Mouse (Mus musculus): ENCODE results near the gene Gm28557. TPM values are rescaled to one million over a fixed set of nuclear protein-coding genes. Genes with fewer than 3 reads are reported as not detected.
"Not testable (repeated sequence)": the region's sequence is repeated elsewhere in the genome, so short reads cannot be mapped to it uniquely, and the experiment has no call there.

Gene Gm28557
- polyA plus RNA-seq (2012; rRNA removed): 1.1 and 1.5 TPM in 2 replicates

GRCm38 (mm10) chr13:67108194-67108820 is at the start of gene Gm28557:
Gene Gm28557 (minus strand): TSS chr13:67108604.
- TF ChIP-seq CTCF (IDR thresholded peaks at IDR 0.05; ENCODE audit: extremely low read depth, insufficient read length, insufficient replicate concordance, low read depth, low read length): no peak
- peak; percentile 59; the same call in 1 of the 2 replicates for TF ChIP-seq POLR2A (IDR thresholded peaks at IDR 0.05; ENCODE audit: low read depth, low read length)
- Histone ChIP-seq H3K4me1 (ENCODE audit: control insufficient read depth, insufficient read depth, insufficient read length, low read length) (peaks cover 6% of the 10 kb centered on the region; the same call in 1 of the 2 replicates), H3K36me3 (ENCODE audit: control insufficient read depth, insufficient read depth, low read length) (no peaks in the 10 kb centered on the region), H3K27ac (ENCODE audit: insufficient read depth, low read depth, low read length) (peak within 1 kb of the TSS; percentile 67), H3K27me3 (ENCODE audit: control insufficient read depth, insufficient read depth, low read length) (no peaks in the 10 kb centered on the region), H3K4me3 (ENCODE audit: low read depth, low read length) (peak within 1 kb of the TSS; percentile 68)
- 1% methylated on average over 17 of the region's 17 CpGs for WGBS

GRCm38 (mm10) chr13:67128038-67128721 is 19.8 kb upstream of the Gm28557 start:
- Histone ChIP-seq H3K36me3 (ENCODE audit: control insufficient read depth, insufficient read depth, low read length) (no peaks in the 10 kb centered on the region), H3K27ac (ENCODE audit: insufficient read depth, low read depth, low read length) (no peak overlapping the region), H3K4me3 (ENCODE audit: low read depth, low read length) (peak overlapping the region; percentile 91), H3K27me3 (ENCODE audit: control insufficient read depth, insufficient read depth, low read length) (no peaks in the 10 kb centered on the region), H3K4me1 (ENCODE audit: control insufficient read depth, insufficient read depth, insufficient read length, low read length) (no peaks in the 10 kb centered on the region)
- TF ChIP-seq POLR2A (IDR thresholded peaks at IDR 0.05; ENCODE audit: low read depth, low read length): no peak
- no peak for TF ChIP-seq CTCF (IDR thresholded peaks at IDR 0.05; ENCODE audit: extremely low read depth, insufficient read length, insufficient replicate concordance, low read depth, low read length)
- WGBS: under 1% methylated on average over 18 of the region's 18 CpGs

- not testable (repeated sequence) for H3K4me3 ChIP-seq (ENCODE audit: low read depth, low read length); H3K4me1 ChIP-seq (ENCODE audit: control insufficient read depth, insufficient read depth, insufficient read length, low read length); H3K27me3 ChIP-seq (ENCODE audit: control insufficient read depth, insufficient read depth, low read length); H3K36me3 ChIP-seq (ENCODE audit: control insufficient read depth, insufficient read depth, low read length); H3K27ac ChIP-seq (ENCODE audit: insufficient read depth, low read depth, low read length)
- WGBS: 70% methylated on average over 10 of the region's 10 CpGs
Measured at GRCm38 (mm10) chr13:67127507-67127906, 19.1 kb upstream of the Gm28557 start.

- Histone ChIP-seq H3K36me3 (ENCODE audit: control insufficient read depth, insufficient read depth, low read length) (no peaks in the 10 kb centered on the region), H3K27ac (ENCODE audit: insufficient read depth, low read depth, low read length) (no peak overlapping the region), H3K27me3 (ENCODE audit: control insufficient read depth, insufficient read depth, low read length) (0 out of 2 replicates have a peak, but pooled peaks cover 2% of the 10 kb centered on the region), H3K4me1 (ENCODE audit: control insufficient read depth, insufficient read depth, insufficient read length, low read length) (no peaks in the 10 kb centered on the region), H3K4me3 (ENCODE audit: low read depth, low read length) (no peak overlapping the region)
- 74% methylated on average over 1 of the region's 1 CpGs for WGBS
- no peak for TF ChIP-seq CTCF (IDR thresholded peaks at IDR 0.05; ENCODE audit: extremely low read depth, insufficient read length, insufficient replicate concordance, low read depth, low read length)
- no peak for TF ChIP-seq POLR2A (IDR thresholded peaks at IDR 0.05; ENCODE audit: low read depth, low read length)
Measured at GRCm38 (mm10) chr13:67124460-67124859, 16.1 kb upstream of the Gm28557 start.

- not testable (repeated sequence) for H3K4me3 ChIP-seq (ENCODE audit: low read depth, low read length); H3K27me3 ChIP-seq (ENCODE audit: control insufficient read depth, insufficient read depth, low read length); H3K4me1 ChIP-seq (ENCODE audit: control insufficient read depth, insufficient read depth, insufficient read length, low read length); H3K27ac ChIP-seq (ENCODE audit: insufficient read depth, low read depth, low read length); H3K36me3 ChIP-seq (ENCODE audit: control insufficient read depth, insufficient read depth, low read length)
Measured at GRCm38 (mm10) chr13:67121360-67121759, 13.0 kb upstream of the Gm28557 start, which contains the start of gene Zfp759. Gene Zfp759 (plus strand): TSS chr13:67121660.

GRCm38 (mm10) chr13:67116163-67116562 is 7.8 kb upstream of the Gm28557 start, which contains the start of gene Rslcan18:
Gene Rslcan18 (minus strand): TSS chr13:67116263.
- not testable (repeated sequence) for H3K27ac ChIP-seq (ENCODE audit: insufficient read depth, low read depth, low read length); H3K27me3 ChIP-seq (ENCODE audit: control insufficient read depth, insufficient read depth, low read length); H3K4me3 ChIP-seq (ENCODE audit: low read depth, low read length); H3K36me3 ChIP-seq (ENCODE audit: control insufficient read depth, insufficient read depth, low read length); H3K4me1 ChIP-seq (ENCODE audit: control insufficient read depth, insufficient read depth, insufficient read length, low read length)
- 89% methylated on average over 8 of the region's 8 CpGs for WGBS

- H3K27me3 ChIP-seq (ENCODE audit: control insufficient read depth, insufficient read depth, low read length): no peaks in the 10 kb centered on the region
- no peak for TF ChIP-seq POLR2A (IDR thresholded peaks at IDR 0.05; ENCODE audit: low read depth, low read length)
- no peak for TF ChIP-seq CTCF (IDR thresholded peaks at IDR 0.05; ENCODE audit: extremely low read depth, insufficient read length, insufficient replicate concordance, low read depth, low read length)
- 44% methylated on average over 2 of the region's 2 CpGs for WGBS
- H3K4me3 ChIP-seq (ENCODE audit: low read depth, low read length): no peak overlapping the region
- H3K4me1 ChIP-seq (ENCODE audit: control insufficient read depth, insufficient read depth, insufficient read length, low read length): peaks cover 4% of the 10 kb centered on the region; the same call in 1 of the 2 replicates
- no peak overlapping the region for H3K27ac ChIP-seq (ENCODE audit: insufficient read depth, low read depth, low read length)
- no peaks in the 10 kb centered on the region for H3K36me3 ChIP-seq (ENCODE audit: control insufficient read depth, insufficient read depth, low read length)
Measured at GRCm38 (mm10) chr13:67113287-67113686, 4.9 kb upstream of the Gm28557 start.
